Mouse (Mus musculus): ENCODE data around the gene Cspg4. TPM values are rescaled to one million over a fixed set of nuclear protein-coding genes. Genes with fewer than 3 reads are reported as not detected.

Cspg4 gene
- polyA plus RNA-seq, 1 experiment from 2014 or later = 7.8 TPM

- H3K9ac ChIP-seq (ENCODE audit: low read depth, low read length) = 0 out of 2 replicates have a peak overlapping the region, but pooled peaks have one; percentile 34
- H3K27me3 ChIP-seq (ENCODE audit: control insufficient read depth, insufficient read depth, low read depth, low read length) = peaks cover 2% of the 10 kb centered on the region; the same call in 1 of the 2 replicates
- H3K36me3 ChIP-seq (ENCODE audit: control insufficient read depth, insufficient read depth, low read length) = no peaks in the 10 kb centered on the region
- no peaks in the 10 kb centered on the region for H3K9me3 ChIP-seq (replicated peaks; ENCODE audit: control insufficient read depth, low read length, poor library complexity, severe bottlenecking)
- ATAC-seq = no peak
- H3K4me2 ChIP-seq (ENCODE audit: low read length) = peak overlapping the region; percentile 35
- peaks cover 17% of the 10 kb centered on the region for H3K4me1 ChIP-seq (ENCODE audit: control insufficient read depth, insufficient read depth, low read length)
- no peak overlapping the region for H3K27ac ChIP-seq (ENCODE audit: low read length)
- WGBS = 30% methylated on average over 7 of the region's 7 CpGs
- H3K4me3 ChIP-seq (ENCODE audit: low read depth, low read length) = peak overlapping the region; percentile 4; the same call in 1 of the 2 replicates
These were observed 59.8 kb downstream of the Cspg4 start for GRCm38 (mm10) chr9:56924651-56925027.

- H3K36me3 ChIP-seq (ENCODE audit: control insufficient read depth, insufficient read depth, low read length) = no peaks in the 10 kb centered on the region
- ATAC-seq = no peak
- no peak overlapping the region for H3K9ac ChIP-seq (ENCODE audit: low read depth, low read length)
- H3K4me2 ChIP-seq (ENCODE audit: low read length) = peak overlapping the region; percentile 35
- peaks cover 8% of the 10 kb centered on the region for H3K27me3 ChIP-seq (ENCODE audit: control insufficient read depth, insufficient read depth, low read depth, low read length)
- WGBS = 90% methylated on average over 26 of the region's 26 CpGs
- H3K27ac ChIP-seq (ENCODE audit: low read length) = no peak overlapping the region
- no peaks in the 10 kb centered on the region for H3K9me3 ChIP-seq (replicated peaks; ENCODE audit: control insufficient read depth, low read length, poor library complexity, severe bottlenecking)
- no peak overlapping the region for H3K4me3 ChIP-seq (ENCODE audit: low read depth, low read length)
- peaks cover 17% of the 10 kb centered on the region for H3K4me1 ChIP-seq (ENCODE audit: control insufficient read depth, insufficient read depth, low read length)
These were observed 60.6 kb downstream of the Cspg4 start for GRCm38 (mm10) chr9:56925291-56926024.

- 97% methylated on average over 10 of the region's 10 CpGs for whole genome bisulfite sequencing
- ATAC-seq = no peak
- peaks cover 11% of the 10 kb centered on the region for H3K27me3 ChIP-seq (ENCODE audit: control insufficient read depth, insufficient read depth, low read depth, low read length)
- no peaks in the 10 kb centered on the region for H3K36me3 ChIP-seq (ENCODE audit: control insufficient read depth, insufficient read depth, low read length)
- H3K4me1 ChIP-seq (ENCODE audit: control insufficient read depth, insufficient read depth, low read length) = peaks cover 17% of the 10 kb centered on the region
- H3K4me2 ChIP-seq (ENCODE audit: low read length) = peak overlapping the region; percentile 97; the same call in 1 of the 2 replicates
- H3K4me3 ChIP-seq (ENCODE audit: low read depth, low read length) = no peak overlapping the region
- no peak overlapping the region for H3K27ac ChIP-seq (ENCODE audit: low read length)
- no peaks in the 10 kb centered on the region for H3K9me3 ChIP-seq (replicated peaks; ENCODE audit: control insufficient read depth, low read length, poor library complexity, severe bottlenecking)
- no peak overlapping the region for H3K9ac ChIP-seq (ENCODE audit: low read depth, low read length)
These were observed 61.2 kb downstream of the Cspg4 start for GRCm38 (mm10) chr9:56926025-56926360.

GRCm38 (mm10) chr9:56926387-56926786 lies 61.6 kb downstream of the Cspg4 start:
- no peak for ATAC-seq
- no peak overlapping the region for H3K4me3 ChIP-seq (ENCODE audit: low read depth, low read length)
- H3K27me3 ChIP-seq (ENCODE audit: control insufficient read depth, insufficient read depth, low read depth, low read length) = peaks cover 11% of the 10 kb centered on the region
- peak overlapping the region; percentile 97 for H3K4me2 ChIP-seq (ENCODE audit: low read length)
- H3K9ac ChIP-seq (ENCODE audit: low read depth, low read length) = no peak overlapping the region
- peaks cover 17% of the 10 kb centered on the region for H3K4me1 ChIP-seq (ENCODE audit: control insufficient read depth, insufficient read depth, low read length)
- H3K36me3 ChIP-seq (ENCODE audit: control insufficient read depth, insufficient read depth, low read length) = no peaks in the 10 kb centered on the region
- 80% methylated on average over 10 of the region's 10 CpGs for WGBS
- H3K27ac ChIP-seq (ENCODE audit: low read length) = no peak overlapping the region
- H3K9me3 ChIP-seq (replicated peaks; ENCODE audit: control insufficient read depth, low read length, poor library complexity, severe bottlenecking) = no peaks in the 10 kb centered on the region

GRCm38 (mm10) chr9:56927191-56928012 lies 62.6 kb downstream of the Cspg4 start:
- H3K27ac ChIP-seq (ENCODE audit: low read length) = peak overlapping the region; percentile 63
- no peaks in the 10 kb centered on the region for H3K36me3 ChIP-seq (ENCODE audit: control insufficient read depth, insufficient read depth, low read length)
- H3K9ac ChIP-seq (ENCODE audit: low read depth, low read length) = peak overlapping the region; percentile 65
- WGBS = under 1% methylated on average over 35 of the region's 35 CpGs
- peaks cover 17% of the 10 kb centered on the region for H3K4me1 ChIP-seq (ENCODE audit: control insufficient read depth, insufficient read depth, low read length)
- no peaks in the 10 kb centered on the region for H3K9me3 ChIP-seq (replicated peaks; ENCODE audit: control insufficient read depth, low read length, poor library complexity, severe bottlenecking)
- H3K4me3 ChIP-seq (ENCODE audit: low read depth, low read length) = peak overlapping the region; percentile 63
- peak overlapping the region; percentile 97 for H3K4me2 ChIP-seq (ENCODE audit: low read length)
- H3K27me3 ChIP-seq (ENCODE audit: control insufficient read depth, insufficient read depth, low read depth, low read length) = peaks cover 11% of the 10 kb centered on the region
- 0 out of 2 replicates have a peak, but pooled peaks have one; percentile 20 for ATAC-seq

GRCm38 (mm10) chr9:56928041-56928811 lies 63.4 kb downstream of the Cspg4 start, which contains the start of gene Snx33:
Snx33 (minus strand) TSS chr9:56928371.
- ATAC-seq = peak; percentile 81
- Histone ChIP-seq H3K27me3 (ENCODE audit: control insufficient read depth, insufficient read depth, low read depth, low read length) (peaks cover 11% of the 10 kb centered on the region), H3K9ac (ENCODE audit: low read depth, low read length) (peak within 1 kb of the TSS; percentile 65), H3K27ac (ENCODE audit: low read length) (peak within 1 kb of the TSS; percentile 63), H3K4me3 (ENCODE audit: low read depth, low read length) (peak within 1 kb of the TSS; percentile 63), H3K36me3 (ENCODE audit: control insufficient read depth, insufficient read depth, low read length) (no peaks in the 10 kb centered on the region), H3K4me1 (ENCODE audit: control insufficient read depth, insufficient read depth, low read length) (peaks cover 17% of the 10 kb centered on the region), H3K9me3 (replicated peaks; ENCODE audit: control insufficient read depth, low read length, poor library complexity, severe bottlenecking) (no peaks in the 10 kb centered on the region), H3K4me2 (ENCODE audit: low read length) (peak within 1 kb of the TSS; percentile 97)
- under 1% methylated on average over 46 of the region's 50 CpGs for WGBS

- no peak overlapping the region for H3K9ac ChIP-seq (ENCODE audit: low read depth, low read length)
- no peaks in the 10 kb centered on the region for H3K36me3 ChIP-seq (ENCODE audit: control insufficient read depth, insufficient read depth, low read length)
- ATAC-seq = no peak
- H3K9me3 ChIP-seq (replicated peaks; ENCODE audit: control insufficient read depth, low read length, poor library complexity, severe bottlenecking) = no peaks in the 10 kb centered on the region
- no peak overlapping the region for H3K27ac ChIP-seq (ENCODE audit: low read length)
- no peak overlapping the region for H3K4me3 ChIP-seq (ENCODE audit: low read depth, low read length)
- 73% methylated on average over 4 of the region's 4 CpGs for WGBS
- no peak overlapping the region for H3K4me2 ChIP-seq (ENCODE audit: low read length)
- H3K27me3 ChIP-seq (ENCODE audit: control insufficient read depth, insufficient read depth, low read depth, low read length) = peaks cover 11% of the 10 kb centered on the region
- H3K4me1 ChIP-seq (ENCODE audit: control insufficient read depth, insufficient read depth, low read length) = peaks cover 12% of the 10 kb centered on the region
These were observed 64.7 kb downstream of the Cspg4 start for GRCm38 (mm10) chr9:56929496-56929895.

- H3K9ac ChIP-seq (ENCODE audit: low read depth, low read length) = no peak overlapping the region
- H3K4me3 ChIP-seq (ENCODE audit: low read depth, low read length) = no peak overlapping the region
- no peak overlapping the region for H3K4me2 ChIP-seq (ENCODE audit: low read length)
- H3K9me3 ChIP-seq (replicated peaks; ENCODE audit: control insufficient read depth, low read length, poor library complexity, severe bottlenecking) = no peaks in the 10 kb centered on the region
- peaks cover 9% of the 10 kb centered on the region for H3K4me1 ChIP-seq (ENCODE audit: control insufficient read depth, insufficient read depth, low read length)
- H3K27ac ChIP-seq (ENCODE audit: low read length) = no peak overlapping the region
- no peaks in the 10 kb centered on the region for H3K36me3 ChIP-seq (ENCODE audit: control insufficient read depth, insufficient read depth, low read length)
- WGBS = 72% methylated on average over 1 of the region's 1 CpGs
- no peak for ATAC-seq
- H3K27me3 ChIP-seq (ENCODE audit: control insufficient read depth, insufficient read depth, low read depth, low read length) = peaks cover 11% of the 10 kb centered on the region
These were observed 65.7 kb downstream of the Cspg4 start for GRCm38 (mm10) chr9:56930556-56930955.
